Mouse (Mus musculus): ENCODE results near the gene Bzw1. TPM values are rescaled to one million over a fixed set of nuclear protein-coding genes. Genes with fewer than 3 reads are reported as not detected.

Bzw1 gene
- total RNA-seq, 2 experiments from 2014 or later = 189 to 205 TPM

GRCm38 (mm10) chr1:58395341-58395740 lies 2.6 kb downstream of the Bzw1 start:
- ATAC-seq (replicated peaks; ENCODE audit: poor library complexity) = no peak

DNA sequence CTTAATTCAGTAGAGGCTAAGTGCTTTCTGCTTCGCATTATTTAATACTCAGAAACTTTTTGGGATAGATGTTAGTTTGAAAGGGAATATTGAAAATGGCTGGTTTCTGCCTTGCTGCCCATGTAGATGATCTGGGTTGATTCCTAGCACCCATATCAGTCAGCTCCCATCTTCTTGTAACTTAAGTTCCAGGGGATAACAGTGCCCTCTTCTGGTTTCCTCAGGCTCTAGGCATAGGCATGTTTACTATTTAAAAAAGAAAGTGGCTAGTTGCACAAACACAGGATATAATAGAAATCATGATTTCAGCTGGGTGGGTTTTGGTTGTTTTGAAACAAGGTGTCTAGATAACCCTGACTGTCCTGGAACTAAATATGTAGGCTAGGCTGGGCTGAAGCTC lies 3.5 kb downstream of the Bzw1 start:
- no peak for ATAC-seq (replicated peaks; ENCODE audit: poor library complexity)

- no peak for ATAC-seq (replicated peaks; ENCODE audit: poor library complexity)
Measured at GRCm38 (mm10) chr1:58397731-58398130, 5.0 kb downstream of the Bzw1 start.

DNA sequence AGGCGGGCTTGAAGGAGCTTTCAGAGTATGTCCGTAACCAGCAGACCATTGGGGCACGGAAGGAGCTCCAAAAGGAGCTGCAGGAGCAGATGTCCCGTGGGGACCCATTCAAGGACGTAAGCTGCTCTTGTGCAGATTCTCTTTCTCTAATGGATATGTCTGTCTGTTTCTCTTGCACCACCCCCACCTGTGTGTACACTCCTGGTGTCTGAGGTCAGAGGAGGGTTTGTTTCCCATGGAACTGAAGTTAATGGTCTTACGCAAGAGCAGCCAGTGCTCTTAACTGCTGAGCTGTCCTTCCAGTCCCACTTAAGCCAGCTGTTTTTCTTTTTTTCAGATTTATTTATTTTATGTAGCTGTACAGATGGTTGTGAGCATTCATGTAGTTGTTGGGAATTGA lies 8.7 kb downstream of the Bzw1 start:
- ATAC-seq (replicated peaks; ENCODE audit: poor library complexity) = 0 out of 2 replicates have a peak, but pooled peaks have one; percentile 34

DNA sequence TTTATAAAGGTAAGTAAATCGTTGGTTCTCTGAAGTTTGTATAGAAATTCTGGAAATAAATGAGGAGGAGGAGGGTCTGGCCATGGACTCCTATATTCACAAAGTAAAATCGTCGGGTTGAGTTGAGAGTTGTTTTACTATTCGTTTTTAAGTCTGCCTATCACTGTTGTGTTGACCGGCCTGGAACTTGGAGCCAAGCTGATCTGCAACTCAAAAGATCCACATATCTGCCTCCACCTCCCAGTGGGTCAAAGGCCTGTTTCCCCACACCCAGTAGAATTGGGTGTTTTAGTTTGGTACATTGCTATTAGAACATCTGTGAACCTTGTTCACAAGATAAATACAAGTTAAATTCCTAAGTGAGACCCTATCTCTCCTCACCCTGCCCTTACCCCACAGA lies 11.0 kb downstream of the Bzw1 start:
- no peak for ATAC-seq (replicated peaks; ENCODE audit: poor library complexity)

- ATAC-seq (replicated peaks; ENCODE audit: poor library complexity) = no peak; the same call in 1 of the 2 replicates
Measured at GRCm38 (mm10) chr1:58407321-58407720, 14.6 kb downstream of the Bzw1 start.

GRCm38 (mm10) chr1:58408141-58408540 lies 15.4 kb downstream of the Bzw1 start:
- ATAC-seq (replicated peaks; ENCODE audit: poor library complexity) = no peak

- ATAC-seq (replicated peaks; ENCODE audit: poor library complexity) = no peak
Measured at GRCm38 (mm10) chr1:58409553-58410197, 17.0 kb downstream of the Bzw1 start.

DNA sequence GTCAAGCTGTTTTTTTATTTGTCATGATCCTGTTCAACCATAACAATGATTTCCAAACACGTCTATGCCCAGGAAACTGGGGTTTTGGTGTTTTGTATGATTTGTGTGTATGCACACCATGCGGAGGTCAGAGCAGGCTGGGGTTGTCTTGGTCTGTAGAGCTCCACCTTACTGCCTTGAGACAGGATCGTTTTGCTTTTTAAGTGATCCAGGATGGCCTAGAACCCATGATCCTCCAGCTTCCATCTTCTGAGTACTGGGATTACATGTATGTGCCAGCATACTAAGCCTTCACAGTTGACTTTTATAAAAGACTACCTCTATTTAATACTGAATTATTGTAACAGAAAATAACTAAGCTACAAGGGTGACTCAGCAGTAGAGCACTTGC lies 17.5 kb downstream of the Bzw1 start:
- ATAC-seq (replicated peaks; ENCODE audit: poor library complexity) = no peak

DNA sequence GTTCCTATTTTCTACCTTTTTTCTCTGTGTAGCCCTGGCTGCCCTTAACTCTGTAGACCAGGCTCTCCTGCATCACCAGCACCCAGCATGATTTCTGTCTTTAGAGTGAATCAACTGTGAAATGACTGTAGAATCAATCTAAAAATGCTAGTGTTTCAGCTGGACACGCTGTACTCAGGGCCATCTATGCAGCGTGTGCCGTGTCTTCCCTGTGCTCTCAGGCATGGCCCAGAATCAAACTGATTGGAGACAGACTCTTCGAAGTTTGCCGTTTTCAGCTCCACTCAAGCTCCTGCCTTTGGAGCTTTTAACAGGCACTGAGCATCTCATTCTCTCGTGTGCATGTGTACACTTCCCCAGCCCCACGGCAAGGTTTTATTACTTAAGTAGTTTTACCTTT lies 18.1 kb downstream of the Bzw1 start:
- ATAC-seq (replicated peaks; ENCODE audit: poor library complexity) = no peak

GRCm38 (mm10) chr1:58415442-58415841 lies 22.7 kb downstream of the Bzw1 start:
- ATAC-seq (replicated peaks; ENCODE audit: poor library complexity) = peak; percentile 46; the same call in 1 of the 2 replicates

DNA sequence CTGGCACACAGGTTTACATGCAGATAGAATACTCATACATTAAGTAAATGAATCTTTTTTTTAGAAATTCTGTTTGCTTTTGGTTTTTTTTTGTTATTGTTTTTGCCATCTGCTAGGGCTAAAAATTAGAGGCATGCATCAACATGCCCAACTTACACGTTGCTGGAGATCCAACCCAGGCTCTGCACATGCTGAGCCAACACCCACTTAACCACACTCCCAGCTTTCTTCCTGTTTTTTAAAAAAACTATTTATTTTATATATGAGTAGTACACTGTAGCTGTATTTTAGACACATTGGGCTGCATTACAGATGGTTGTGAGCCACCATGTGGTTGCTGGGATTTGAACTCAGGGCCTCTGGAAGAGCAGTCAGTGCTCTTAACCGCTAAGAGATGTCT lies 23.4 kb downstream of the Bzw1 start:
- 0 out of 2 replicates have a peak, but pooled peaks have one; percentile 30 for ATAC-seq (replicated peaks; ENCODE audit: poor library complexity)

- ATAC-seq (replicated peaks; ENCODE audit: poor library complexity) = no peak
Measured at GRCm38 (mm10) chr1:58420032-58420431, 27.3 kb downstream of the Bzw1 start.

DNA sequence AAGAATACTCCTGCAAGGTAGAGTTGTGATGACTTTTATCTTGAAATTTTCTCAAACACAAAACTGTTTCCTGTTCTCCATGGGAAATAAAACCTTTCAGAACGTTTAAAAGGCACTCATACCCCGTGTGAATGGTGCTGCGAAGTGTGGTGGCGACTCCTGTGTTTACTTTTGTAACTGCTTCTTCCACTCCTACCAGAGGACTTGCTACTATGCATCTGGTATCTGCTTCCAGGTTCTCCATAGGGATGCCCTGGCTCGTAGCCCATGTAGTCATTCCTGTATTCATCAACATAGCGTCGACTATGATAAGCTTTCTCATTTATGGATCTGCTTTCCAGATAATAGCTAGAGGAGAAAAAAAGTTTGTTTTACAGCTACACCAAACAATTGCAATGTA lies 28.3 kb downstream of the Bzw1 start:
- ATAC-seq (replicated peaks; ENCODE audit: poor library complexity) = no peak

- peak; percentile 78 for ATAC-seq (replicated peaks; ENCODE audit: poor library complexity)
Measured at GRCm38 (mm10) chr1:58422879-58423278, 30.2 kb downstream of the Bzw1 start.

- ATAC-seq (replicated peaks; ENCODE audit: poor library complexity) = peak; percentile 80
Measured at GRCm38 (mm10) chr1:58423371-58424248, 30.9 kb downstream of the Bzw1 start, which contains the start of gene Clk1. Clk1 (minus strand) TSS chr1:58424066.

DNA sequence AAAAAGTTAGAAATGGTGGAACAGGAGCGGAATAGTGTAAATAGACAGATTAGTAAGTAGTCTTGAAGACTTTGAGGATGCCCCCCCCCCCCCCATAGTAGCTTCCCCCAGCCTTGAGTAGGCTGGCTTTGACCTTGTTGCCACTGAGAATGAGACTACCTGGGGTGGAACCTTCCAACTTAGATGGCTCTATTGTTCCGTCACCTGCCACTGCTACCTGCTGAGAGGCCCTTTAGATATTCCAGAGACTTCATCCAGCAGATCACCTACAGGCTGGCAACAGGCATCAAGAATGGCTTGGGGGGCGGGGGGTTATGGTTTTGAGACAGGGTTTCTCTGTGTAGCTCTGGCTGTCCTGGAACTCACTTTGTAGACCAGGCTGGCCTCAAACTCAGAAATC lies 31.9 kb downstream of the Bzw1 start:
- no peak for ATAC-seq (replicated peaks; ENCODE audit: poor library complexity)

GRCm38 (mm10) chr1:58444691-58445090 lies 52.0 kb downstream of the Bzw1 start:
- 0 out of 2 replicates have a peak, but pooled peaks have one; percentile 18 for ATAC-seq (replicated peaks; ENCODE audit: poor library complexity)

DNA sequence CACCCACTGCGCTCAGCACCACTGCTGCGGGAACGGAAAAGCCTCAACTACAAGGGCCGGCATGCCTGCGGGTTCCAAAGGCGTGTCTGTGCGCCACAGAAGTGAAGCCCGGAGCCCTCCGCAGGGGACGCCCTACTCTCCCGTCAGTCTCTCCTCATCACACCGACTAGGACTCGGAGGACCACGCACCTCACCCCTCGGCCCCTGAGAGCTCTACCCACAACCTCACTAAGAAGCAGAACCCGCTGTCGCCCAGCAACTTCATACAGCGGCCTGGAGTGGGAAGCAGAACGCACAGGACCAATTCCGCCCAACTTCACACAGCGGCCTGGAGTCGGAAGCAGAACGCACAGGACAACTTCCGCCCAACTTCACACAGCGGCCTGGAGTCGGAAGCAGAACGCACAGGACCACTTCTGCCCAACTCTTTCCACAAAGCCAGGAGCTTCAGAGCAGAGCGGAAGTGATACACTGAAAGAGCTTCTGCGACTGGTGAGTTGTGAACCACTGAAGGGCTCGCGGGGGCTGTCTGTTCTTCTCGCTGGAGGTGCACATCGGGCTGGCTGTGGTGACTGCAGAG lies 52.5 kb downstream of the Bzw1 start, which contains the start of the genes Nif3l1 and Ppil3:
Gene Nif3l1 (plus strand): TSS at position 9 of the 580 bp plus-strand sequence.
Gene Ppil3 (minus strand): TSS at position 344 of the 580 bp plus-strand sequence.
- ATAC-seq (replicated peaks; ENCODE audit: poor library complexity) = peak; percentile 95

DNA sequence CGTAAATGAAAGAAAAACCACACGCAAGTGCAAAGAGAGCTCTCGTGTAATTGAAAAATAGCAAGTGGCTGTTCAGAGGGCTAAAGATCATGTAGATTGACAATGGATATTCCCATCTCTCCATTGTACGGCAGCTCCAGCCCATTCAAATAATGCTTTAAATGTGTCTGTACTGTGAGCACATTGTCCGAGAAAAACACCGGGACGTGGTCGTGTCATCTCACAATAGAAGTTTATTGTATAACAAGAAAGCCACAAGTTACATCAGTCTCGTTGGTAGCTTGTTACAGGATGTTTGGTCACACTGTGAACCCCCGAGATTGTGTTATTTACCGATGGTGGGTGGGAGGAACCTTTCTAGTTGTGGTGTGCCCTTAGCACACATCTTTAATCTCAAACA lies 53.2 kb downstream of the Bzw1 start:
- ATAC-seq (replicated peaks; ENCODE audit: poor library complexity) = no peak

- ATAC-seq (replicated peaks; ENCODE audit: poor library complexity) = no peak
Measured at GRCm38 (mm10) chr1:58447766-58448165, 55.1 kb downstream of the Bzw1 start.
